Mouse (Mus musculus): ENCODE measurements around the gene Tmem53.

Gene Tmem53

DNA sequence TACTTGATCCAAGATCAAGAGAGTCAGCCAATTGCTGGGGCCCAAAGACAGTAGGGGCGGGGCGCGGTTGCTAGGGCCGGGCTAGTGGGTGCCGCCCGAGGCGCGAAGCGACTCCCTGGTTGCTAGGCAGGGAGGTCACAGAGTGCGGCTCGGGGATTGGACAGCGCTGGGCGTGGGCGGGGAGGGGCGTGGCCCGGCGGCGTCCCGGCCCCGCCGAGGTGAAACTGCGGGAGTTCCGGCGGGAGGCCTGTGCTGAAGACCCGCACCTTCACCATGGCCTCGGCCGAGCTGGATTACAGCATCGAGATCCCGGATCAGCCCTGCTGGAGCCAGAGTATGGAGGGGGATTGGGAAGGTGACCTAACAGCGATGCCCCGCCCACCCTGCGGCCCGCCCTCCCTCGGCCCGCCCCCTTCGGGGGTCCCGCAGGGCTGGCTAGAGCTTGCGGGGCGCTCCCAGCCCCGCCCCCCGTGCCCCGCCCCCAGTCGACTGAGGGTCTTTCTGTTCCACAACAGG is at the start of gene Tmem53, which contains the start of gene Armh1:
Tmem53 (plus strand) TSS at position 151 of the 516 bp plus-strand sequence.
Armh1 (minus strand) TSS at position 325 of the 516 bp plus-strand sequence.
- DNase-seq (ENCODE audit: low spot score in 2 of 2) = peak; percentile 82 to 85

DNA sequence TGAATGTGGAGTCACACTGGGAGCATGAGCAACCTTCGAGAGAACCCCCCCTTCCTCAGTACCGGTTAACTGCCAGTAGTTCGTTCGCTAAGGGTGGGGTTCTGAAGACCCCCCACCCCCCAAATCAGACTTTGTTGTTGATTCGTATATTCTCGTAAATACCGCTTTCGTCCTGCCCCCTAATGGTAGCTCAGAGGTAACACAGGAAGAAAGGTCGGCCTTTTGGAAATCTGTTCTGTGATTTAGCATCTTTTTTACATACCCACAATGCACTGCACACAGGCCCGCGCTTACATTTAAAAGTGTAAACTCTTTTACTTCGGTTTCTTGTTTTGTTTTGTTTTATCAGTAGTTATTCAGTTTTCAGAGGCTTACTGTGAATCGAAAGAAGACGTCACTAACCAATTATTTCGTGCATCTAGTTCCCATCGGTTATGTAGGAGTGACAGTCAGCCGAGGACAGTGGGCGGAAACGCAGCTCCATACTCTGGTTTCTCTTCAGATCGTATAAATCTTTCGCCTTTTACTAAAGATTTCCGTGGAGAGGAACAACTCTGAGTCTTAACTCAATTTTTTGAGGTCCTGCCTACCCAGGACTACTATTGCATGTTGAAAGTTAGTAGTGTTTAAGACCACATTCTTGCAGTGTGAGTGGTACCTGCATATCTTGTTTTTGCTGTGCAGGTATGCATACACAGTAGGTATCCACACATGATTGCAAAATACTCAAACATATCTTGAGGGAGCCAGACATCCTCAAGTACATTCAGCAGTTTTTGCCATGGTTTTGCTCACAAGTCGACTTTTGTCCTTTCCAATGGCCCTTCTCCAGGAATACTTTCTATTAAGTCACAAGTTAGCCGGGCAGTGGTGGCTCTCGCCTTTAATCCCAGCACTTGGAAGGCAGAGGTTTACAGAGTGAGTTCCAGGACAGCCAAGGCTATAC is 49.4 kb upstream of the Tmem53 start:
- no peak for DNase-seq (ENCODE audit: low spot score in 2 of 2)

DNA sequence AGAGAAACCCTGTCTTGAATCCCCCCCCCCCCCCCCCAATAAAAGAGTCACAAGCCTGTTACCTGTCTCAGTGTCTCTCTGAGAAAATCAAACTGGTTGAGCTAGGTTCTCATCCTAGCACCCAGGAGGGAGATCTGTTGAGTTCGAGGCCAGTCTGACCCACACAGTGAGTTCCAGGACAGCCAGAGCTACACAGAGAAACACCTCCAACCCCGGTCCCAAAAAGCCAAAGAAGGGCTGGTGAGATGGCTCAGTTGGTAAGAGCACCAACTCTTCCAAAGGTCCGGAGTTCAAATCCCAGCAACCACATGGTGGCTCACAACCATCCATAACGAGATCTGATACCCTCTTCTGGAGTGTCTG is 48.8 kb upstream of the Tmem53 start:
- DNase-seq (ENCODE audit: low spot score in 2 of 2) = no peak

DNA sequence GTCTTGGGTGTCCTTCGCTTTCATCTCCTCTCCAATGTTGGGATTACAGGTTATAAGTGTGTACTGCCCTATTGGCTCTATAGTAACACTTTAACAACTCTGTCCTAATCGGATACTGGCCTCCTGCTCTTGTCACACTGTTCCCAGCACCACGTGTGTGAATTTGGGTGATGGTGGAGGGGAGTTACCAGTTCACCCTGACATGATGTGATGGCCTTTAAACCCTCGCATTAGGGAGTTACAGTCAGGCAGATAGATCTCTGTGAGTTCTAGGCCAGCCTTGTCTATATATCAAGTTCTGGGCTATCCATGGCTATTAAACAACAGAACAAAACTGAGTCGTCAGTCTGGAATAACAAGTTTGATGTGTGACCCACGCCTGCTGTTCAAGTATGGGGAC is 42.2 kb upstream of the Tmem53 start:
- no peak for DNase-seq (ENCODE audit: low spot score in 2 of 2)

DNA sequence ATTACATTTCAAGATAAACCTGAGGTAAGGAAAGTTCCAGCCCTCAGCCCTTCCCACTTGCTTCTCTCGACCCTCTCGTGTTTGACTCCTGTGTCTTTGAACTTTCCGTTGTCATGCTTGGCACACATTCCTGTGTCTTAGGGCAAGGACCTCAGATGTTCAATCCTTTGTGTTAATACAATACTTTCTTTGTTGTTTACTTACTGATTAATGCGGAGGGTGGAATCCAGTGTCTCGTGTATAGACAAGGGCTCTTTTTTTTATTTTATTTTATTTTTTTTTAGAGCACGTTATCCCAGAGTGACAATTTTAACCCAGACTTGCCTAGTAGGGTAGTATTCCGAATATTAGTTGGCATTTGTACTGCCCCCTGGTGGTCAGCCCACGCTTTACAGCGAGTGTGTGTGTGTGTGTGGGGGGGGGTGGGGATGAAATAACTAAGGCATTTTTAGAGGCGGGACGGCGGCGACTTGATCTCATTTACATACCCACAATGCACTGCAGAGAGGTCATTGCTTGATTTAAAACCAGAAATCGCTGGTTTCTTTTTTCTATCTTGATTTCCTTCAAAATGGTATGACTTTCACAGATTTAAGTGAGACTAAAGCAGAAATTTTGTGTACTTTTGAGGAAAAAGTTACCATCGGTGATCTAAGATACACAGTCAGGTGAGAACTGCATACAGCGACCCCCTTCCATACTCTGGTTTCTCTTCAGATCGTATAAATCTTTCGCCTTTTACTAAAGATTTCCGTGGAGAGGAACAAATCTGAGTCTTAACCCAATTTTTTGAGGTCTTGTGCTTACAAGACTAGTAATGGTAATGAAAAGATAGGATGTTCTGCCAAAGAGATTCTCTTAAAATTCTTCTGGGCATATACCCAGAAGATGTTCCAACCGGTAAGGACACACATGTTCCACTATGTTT is 41.3 kb upstream of the Tmem53 start:
- DNase-seq (ENCODE audit: low spot score in 2 of 2) = peak; percentile 51 to 53

DNA sequence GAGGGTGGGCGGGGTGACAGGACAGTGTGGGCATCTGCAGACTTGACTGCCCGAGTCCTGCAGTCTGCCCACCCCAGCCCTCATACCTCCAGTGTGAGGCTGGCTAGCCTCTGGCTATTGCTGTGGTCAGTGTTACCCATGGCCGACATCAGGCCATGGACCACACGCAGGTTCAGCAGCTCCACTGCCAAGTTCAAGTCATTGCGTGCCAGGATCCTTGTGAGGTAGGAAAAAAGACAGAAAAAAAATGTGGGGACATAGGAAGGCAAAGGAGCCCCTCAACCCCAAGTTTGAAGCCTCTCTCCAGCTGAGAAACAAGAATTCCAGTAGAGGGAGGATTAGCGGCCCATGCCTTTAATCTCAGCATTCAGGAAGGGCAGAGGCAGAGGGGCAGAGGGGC is 37.5 kb upstream of the Tmem53 start:
- no peak for DNase-seq (ENCODE audit: low spot score in 2 of 2)

DNA sequence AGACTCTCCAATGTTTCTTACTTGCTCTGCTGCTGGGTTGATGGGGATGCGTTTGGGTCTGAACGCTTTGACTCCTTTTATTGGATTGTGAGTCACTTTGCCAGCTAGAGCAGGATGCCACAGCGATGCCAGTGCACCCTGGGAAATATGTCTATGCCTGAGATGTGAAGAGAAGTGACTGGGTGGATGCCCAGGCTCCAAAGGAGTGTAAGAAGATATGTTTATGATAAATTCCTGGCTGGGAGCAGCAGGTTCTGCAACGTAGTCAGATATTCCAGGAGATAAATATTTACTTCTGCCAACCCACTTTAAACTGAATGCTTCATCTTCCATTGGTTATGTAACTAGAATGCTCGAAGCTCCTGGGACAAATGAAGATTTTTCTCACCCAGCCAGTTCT is 34.7 kb upstream of the Tmem53 start:
- DNase-seq (ENCODE audit: low spot score in 2 of 2) = no peak

DNA sequence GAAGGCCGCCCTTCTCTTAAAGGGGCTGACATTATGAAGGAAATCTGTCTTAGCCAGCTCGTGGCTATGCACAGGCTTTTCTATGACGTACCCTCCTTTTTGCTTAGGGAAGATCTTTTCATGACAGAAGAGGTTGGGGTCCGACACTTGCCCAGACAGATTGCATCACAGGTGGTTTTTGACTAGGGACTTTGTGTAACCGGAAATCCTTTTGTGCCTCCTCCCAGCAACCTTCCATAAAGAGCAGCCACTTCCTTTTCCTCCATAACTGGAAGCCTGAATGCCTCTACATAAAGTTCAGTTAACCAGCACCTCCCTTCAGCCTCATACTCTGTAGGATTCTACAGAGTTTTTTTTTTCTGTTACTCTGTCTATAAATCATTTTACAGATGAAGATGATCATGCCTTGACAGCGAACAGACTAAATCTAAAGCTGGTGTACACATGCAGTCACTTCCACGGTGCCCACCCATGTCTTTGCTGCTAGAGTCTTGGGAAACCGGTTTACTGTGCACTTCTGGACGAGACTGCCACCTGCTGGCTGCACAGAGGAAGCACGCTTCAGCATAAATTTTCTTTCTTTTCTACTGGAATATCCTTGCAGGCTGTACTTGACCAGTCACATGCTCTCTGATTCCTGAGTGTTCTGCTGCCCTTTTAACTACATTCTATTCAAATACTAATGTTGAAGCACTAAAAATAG is 33.1 kb upstream of the Tmem53 start:
- no peak for DNase-seq (ENCODE audit: low spot score in 2 of 2)

DNA sequence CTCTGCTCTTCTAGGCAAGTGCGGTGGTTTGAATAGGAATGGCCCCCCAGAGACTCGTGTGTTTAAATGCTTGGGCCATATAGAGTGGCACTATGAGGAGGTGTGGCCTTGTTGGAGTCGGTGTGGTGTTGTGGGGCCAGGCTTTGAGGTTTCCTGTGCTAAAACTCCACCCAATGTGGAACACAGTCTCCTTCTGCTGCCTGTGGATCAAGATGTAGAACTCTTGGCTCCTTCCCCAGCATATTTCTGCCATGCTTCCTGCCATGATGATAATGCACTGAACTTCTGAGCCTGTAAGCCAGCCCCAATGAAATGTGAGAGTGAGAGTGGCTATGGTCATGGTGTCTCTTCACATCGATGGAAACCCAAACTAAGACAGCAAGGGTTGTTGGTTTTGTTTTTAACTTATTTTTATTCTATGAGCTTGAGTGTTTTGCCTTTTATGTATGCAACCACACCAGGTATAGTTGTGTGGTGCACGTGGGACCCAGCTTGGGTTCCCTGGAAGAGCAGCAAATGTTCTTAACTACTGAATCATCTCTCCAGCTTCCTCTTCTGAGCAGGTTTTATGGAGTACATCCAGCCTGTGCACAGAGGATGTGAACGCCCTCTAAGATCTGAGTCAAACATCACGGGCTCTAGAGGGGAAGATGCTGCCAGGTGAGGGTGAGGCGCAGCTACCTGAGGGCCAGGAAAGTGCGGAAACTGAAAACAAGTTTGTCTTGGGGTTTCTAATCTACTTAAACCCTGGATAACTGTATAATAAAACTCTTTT is 30.8 kb upstream of the Tmem53 start:
- no peak for DNase-seq (ENCODE audit: low spot score in 2 of 2)

DNA sequence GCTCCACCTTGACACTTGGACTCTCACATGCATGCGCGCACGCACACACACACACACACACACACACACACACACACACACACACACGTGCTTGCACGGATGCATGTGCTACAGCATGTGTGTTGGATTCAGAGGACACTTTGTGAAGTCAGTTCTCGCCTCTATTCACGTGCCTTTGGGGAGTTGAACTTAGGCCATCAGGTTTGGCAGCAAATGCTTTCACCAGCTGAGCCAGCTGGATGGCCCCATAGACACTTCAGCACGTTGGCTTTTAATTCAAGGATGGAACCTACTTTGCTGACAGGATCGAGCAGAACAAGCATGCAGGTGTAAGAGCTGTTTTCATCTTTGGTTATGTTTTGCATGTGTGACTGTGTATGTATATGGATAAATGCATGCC is 29.9 kb upstream of the Tmem53 start:
- DNase-seq (ENCODE audit: low spot score in 2 of 2) = no peak

DNA sequence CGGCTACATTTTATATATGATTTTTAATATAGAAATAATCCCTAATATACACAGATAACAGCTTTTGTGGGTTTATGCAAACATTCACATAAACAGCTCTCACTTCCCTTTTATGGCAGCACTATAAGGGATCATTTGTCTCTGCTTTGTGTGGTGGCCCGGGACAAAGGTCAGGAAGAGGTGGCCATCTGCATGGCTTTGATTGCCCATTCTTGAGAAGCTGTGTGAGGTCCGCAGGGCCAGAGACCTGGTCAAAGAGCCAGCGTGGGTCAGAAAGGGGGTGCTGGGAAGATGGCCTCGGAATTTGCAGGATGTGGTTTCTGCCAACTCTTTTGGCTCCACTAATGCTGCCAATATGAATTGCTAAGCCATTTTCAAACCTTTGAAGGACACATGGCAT is 28.8 kb upstream of the Tmem53 start:
- no peak for DNase-seq (ENCODE audit: low spot score in 2 of 2)

DNA sequence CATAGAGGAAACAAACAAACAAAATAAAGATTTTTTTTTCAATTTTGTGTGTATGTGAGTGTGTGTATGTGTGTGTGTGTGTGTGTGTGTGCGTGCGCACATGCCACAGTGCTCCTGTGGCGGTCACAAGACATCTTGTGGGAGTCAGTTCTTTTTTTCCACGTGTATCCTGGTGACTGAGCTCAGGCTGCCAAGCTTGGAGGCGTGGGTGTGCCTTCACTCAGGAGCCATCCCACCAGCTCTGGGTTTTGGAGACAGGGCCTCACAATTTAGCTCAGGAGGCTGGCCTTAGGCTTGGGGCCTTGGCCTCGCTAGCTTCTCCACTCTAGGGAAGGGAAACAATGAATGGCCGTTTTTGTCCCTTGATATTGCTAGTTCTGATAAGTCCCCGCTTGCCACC is 27.6 kb upstream of the Tmem53 start:
- no peak for DNase-seq (ENCODE audit: low spot score in 2 of 2)

DNA sequence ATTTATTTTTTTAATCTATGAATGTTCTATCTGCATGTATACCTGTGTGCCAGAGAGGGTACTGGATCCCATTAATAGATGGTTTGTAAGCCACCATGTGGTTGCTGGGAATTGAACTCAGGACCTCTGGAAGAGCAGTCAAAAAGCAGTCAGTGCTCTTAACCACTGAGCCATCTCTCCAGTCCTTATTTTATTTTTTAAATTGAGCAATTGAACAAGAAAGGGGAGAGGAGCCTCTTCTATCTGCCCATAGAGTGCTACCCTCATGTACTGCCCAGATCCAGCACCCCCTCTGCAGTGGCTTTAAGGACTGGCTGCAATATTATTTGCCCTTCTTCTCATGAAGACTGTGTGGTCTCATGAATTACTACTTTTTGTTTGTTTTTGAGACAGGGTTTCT is 26.5 kb upstream of the Tmem53 start:
- DNase-seq (ENCODE audit: low spot score in 2 of 2) = no peak

DNA sequence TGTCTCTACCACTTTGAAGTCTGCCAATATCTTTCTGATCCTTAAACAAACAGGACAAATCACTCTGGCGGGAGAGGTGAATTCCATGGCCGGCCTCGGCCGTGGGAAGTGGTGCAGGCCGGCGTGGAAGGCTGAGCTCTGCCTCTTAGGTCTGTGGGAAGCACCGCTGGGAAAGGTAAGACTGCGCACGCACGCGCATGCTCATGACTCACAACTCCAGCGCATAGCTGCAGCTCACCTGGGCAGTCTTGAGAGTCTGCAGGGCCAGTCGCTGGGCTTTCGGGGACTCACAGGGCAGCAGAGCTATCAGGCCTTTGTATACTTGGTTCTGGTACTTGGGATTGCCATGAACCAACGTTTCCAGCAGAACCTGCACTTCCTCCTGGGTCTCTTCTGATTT is 22.2 kb upstream of the Tmem53 start:
- peak in 1 of 2 experiments; percentile 35 for DNase-seq (ENCODE audit: low spot score in 2 of 2)

DNA sequence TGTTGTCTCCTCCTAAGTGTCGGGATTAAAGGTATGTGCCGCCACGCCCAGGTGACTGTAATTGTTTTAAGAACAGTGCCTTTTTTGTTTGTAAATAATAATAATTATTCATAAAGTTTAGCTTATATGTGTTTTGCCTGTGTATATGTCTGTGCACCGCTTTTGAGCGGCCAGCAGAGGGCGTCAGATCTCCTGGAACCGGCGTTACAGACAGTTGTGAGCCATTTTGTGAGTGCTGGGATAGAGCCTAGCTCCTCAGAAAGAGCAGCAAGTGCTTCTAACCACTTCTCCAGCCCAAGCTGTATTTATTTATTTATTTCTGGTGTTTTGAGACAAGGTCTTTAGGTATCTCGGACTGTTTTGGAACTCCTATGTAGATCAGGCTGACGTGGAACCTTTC is 21.4 kb upstream of the Tmem53 start:
- DNase-seq (ENCODE audit: low spot score in 2 of 2) = no peak

DNA sequence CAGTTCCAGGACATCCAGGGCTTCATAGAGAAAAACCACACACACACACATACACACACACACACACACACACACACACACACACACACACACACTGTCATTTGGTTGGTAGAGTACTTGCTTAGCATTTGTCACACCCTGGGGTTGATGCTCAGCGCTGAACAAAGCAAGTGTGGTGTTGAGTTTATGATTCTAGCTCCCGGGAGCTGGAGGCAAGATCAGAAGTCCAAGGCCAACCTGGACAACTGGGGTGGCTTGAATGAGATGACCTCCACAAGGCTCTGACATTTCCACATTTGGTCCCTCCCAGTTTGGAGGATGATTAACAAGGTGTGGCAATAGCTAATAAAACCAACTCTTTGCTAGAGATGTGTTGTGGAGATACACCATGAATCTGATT is 20.5 kb upstream of the Tmem53 start:
- DNase-seq (ENCODE audit: low spot score in 2 of 2) = no peak

DNA sequence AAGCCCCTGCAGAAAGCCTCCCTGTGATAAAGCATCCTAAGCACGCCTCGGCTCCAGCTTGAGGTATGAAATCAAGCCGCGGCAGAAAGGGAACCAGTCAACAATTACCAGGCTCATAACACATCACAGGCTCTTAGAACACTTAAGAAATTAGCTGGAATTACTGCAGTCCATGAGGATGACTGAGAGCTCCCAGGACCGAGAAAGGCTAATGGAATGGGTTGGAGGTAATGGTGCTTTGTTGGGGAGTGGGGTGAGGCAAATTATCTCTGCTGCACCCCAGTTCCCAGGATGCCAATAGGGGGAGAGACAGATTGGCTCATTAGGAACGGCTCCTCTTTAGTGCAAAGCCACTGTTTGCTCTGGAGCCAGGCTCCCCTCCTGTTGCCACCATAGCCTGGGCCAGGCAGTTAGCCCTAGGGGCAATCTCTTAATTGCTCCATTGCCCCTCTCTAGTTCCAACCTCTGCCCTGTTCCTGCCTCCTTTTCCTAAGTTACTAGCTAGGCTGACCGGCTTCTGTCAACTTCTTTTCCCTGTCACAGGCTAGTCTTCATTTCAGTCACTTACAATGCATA is 17.5 kb upstream of the Tmem53 start:
- DNase-seq (ENCODE audit: low spot score in 2 of 2) = no peak

DNA sequence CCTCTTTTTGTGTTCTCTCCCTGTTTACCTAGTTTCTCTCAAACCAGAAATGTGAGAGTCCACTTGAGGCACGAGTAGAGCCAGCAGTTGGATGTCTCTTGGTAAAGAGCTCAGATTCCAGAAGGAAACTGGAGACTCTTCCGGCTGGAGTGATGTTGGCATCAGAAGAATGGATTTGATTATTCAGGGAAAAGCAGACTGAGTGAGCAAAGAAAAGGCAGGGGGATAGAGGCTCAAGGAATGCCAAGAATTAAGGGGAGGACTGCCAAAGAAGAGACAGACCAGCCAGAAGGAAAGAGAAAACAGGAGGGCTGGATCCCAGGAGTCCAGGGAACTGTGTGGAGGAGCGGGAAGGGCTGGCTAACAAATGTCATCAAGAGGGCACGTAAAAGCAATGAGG is 15.9 kb upstream of the Tmem53 start:
- no peak for DNase-seq (ENCODE audit: low spot score in 2 of 2)

DNA sequence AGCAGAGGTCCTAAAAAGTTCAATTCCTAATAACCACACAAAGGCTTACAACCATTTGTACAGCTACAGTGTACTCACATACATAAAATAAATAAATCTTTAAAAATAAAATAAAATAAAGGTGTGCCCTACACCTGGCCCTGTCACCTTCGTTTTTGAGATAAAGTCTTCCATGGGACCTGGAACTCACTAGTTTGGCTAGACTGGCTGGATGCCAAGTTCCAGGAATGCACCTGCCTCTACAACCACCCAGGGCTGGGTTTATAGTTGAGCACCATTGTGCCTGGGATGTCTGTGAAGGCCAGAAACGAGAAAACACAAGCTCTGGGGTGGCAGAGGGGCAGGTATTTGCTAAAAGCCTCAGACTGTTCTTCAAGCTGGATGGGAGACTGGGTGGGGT is 12.6 kb upstream of the Tmem53 start:
- no peak for DNase-seq (ENCODE audit: low spot score in 2 of 2)

DNA sequence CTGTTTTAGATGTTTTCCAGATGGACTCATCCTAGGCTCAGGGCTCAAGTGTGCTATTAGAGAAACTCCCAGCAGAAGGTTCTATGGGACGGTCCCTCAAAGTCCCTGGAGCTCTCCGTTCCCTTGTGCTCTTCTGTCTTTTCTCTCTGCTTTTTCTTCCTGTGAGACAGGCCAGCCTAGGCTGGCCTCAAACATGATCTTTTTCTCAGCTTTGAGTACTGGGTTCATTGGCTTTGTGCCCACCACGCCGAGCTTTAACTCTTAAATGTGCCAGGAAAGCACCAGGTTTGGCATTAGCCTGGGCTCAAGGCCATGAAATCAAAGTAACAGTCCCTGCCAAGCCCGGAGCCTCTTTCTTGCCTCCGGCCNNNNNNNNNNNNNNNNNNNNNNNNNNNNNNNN is 10.9 kb upstream of the Tmem53 start:
- no peak for DNase-seq (ENCODE audit: low spot score in 2 of 2)

DNA sequence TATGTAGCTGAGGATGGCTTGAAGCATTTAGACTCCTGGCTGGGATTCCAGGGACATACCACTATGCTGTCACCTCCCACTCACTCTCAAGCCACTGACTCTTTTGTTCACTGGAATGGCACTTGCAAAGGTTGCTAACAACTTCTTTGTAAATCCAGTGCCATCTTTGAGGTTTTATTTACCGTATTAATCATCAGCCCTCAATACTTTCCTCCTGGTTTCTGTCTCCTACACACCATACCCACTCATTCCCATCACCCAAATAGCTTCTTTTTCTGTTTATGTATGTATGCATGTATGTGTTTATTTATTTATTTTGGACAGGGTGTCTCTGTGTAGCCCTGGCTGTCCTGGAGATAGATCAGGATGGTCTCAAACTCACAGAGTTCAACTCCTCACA is 769 bp upstream of the Tmem53 start:
- no peak for DNase-seq (ENCODE audit: low spot score in 2 of 2)
